Mouse (Mus musculus) kidney, embryonic 16.5 days (tissue): ENCODE measurements around the gene Fxn. TPM values are rescaled to one million over a fixed set of nuclear protein-coding genes. Genes with fewer than 3 reads are reported as not detected.
"Not testable (repeated sequence)": the region's sequence is repeated elsewhere in the genome, so short reads cannot be mapped to it uniquely, and the experiment has no call there.

Experiments used
- ATAC-seq: fragments of 200-750 bp; cut with Nextera tagmentation; 2 replicates; pipeline ENCODE4 v1.8.0; 2017; ENCODE audit warnings: moderate TSS enrichment; ENCODE audit not compliant: low FRiP score, low TSS enrichment
- H3K27ac ChIP-seq: fragments of 300-500 bp; sonication (generic); 2 replicates; pipeline ENCODE4 v1.5.1; 2014; ENCODE audit warnings: low read length
- H3K27me3 ChIP-seq: fragments of 300-500 bp; sonication (generic); 2 replicates; pipeline ENCODE4 v1.6.1; 2014; ENCODE audit warnings: low read length, control low read depth, mixed read lengths; ENCODE audit not compliant: insufficient read depth
- H3K36me3 ChIP-seq: fragments of 300-500 bp; sonication (generic); 2 replicates; pipeline ENCODE4 v1.6.1; 2014; ENCODE audit warnings: low read length, control low read depth, mixed read lengths; ENCODE audit not compliant: insufficient read depth
- H3K4me1 ChIP-seq: fragments of 300-500 bp; sonication (generic); 2 replicates; pipeline ENCODE4 v1.6.1; 2014; ENCODE audit warnings: low read length, control low read depth, mixed read lengths; ENCODE audit not compliant: insufficient read depth
- H3K4me2 ChIP-seq: fragments of 300-500 bp; sonication (generic); replicated peaks from 2 replicates; pipeline ENCODE4 v1.6.1; 2014; ENCODE audit warnings: low read depth, low read length
- H3K4me3 ChIP-seq: fragments of 300-500 bp; sonication (generic); 2 replicates; pipeline ENCODE4 v1.5.1; 2014; ENCODE audit warnings: mild to moderate bottlenecking, low read length
- H3K9ac ChIP-seq: fragments of 300-500 bp; sonication (generic); replicated peaks from 2 replicates; pipeline ENCODE4 v1.6.1; 2014; ENCODE audit warnings: low read length
- H3K9me3 ChIP-seq: fragments of 300-500 bp; sonication (generic); 2 replicates; pipeline ENCODE4 v1.6.1; 2016; ENCODE audit warnings: low read length, control low read depth
- WGBS: fragments of 180-500 bp; shearing (Covaris S2); extraction: QIAGEN DNeasy Blood & Tissue Kit; methylation state at CpG from one replicate; pipeline ENCODE4 v1.1.7; 2014; 5-methylcytosine and 5-hydroxymethylcytosine counted together
- polyA plus RNA-seq: library from polyadenylated mRNA; unstranded; fragments of >200 nt; fragmentation: Nextera tagmentation; extraction: Ambion mirVana; gene quantifications from 2 replicates; pipeline ENCODE4 v1.2.1, GENCODE M21; 2015

Gene Fxn
- polyA plus RNA-seq, 1 experiment from 2014 or later, result 54.6 TPM

GRCm38 (mm10) chr19:24253657-24254260 is 26.6 kb downstream of the Fxn start:
- H3K27ac ChIP-seq, result no peak overlapping the region
- WGBS, result 28% methylated on average over 9 of the region's 9 CpGs
- no peak for ATAC-seq

DNA sequence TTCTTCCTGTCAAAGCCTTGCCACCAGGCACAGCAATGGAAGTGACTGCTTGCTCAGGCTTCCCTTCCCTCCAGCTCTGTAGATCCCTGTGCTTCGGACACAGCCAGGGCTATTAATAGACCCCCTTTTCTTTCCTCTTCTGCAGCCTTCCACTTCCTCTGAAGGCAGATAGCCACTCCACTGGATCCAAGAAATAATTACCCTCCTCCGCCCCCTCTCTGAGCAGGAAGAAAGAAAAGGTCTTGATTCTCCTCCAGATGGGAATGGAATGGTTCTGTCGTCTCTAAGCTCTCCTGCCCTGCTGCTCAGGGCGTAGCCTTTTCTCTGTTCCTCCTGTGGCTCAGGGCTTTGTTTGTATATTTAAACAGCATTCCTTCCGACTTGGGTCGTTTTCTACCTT is 28.5 kb downstream of the Fxn start:
- Histone ChIP-seq H3K4me3 (no peak overlapping the region), H3K4me1 (peaks cover 14% of the 10 kb centered on the region; the same call in 1 of the 2 replicates), H3K27ac (peak overlapping the region; percentile 60), H3K9ac (no peak overlapping the region), H3K27me3 (no peaks in the 10 kb centered on the region), H3K36me3 (no peaks in the 10 kb centered on the region), H3K9me3 (no peaks in the 10 kb centered on the region), H3K4me2 (peak overlapping the region; percentile 5; the same call in 1 of the 2 replicates)
- peak; percentile 70; the same call in 1 of the 2 replicates for ATAC-seq
- 20% methylated on average over 6 of the region's 6 CpGs for WGBS

More at GRCm38 (mm10) chr19:24253657-24254260, 26.6 kb downstream of the Fxn start:
- no peaks in the 10 kb centered on the region for H3K27me3 ChIP-seq
- peaks cover 14% of the 10 kb centered on the region; the same call in 1 of the 2 replicates for H3K4me1 ChIP-seq
- H3K9me3 ChIP-seq, result no peaks in the 10 kb centered on the region
- H3K9ac ChIP-seq, result no peak overlapping the region
- no peaks in the 10 kb centered on the region for H3K36me3 ChIP-seq
- H3K4me3 ChIP-seq, result no peak overlapping the region
- no peak overlapping the region for H3K4me2 ChIP-seq

GRCm38 (mm10) chr19:24243340-24243739 is 37.1 kb downstream of the Fxn start:
- ATAC-seq, result no peak
- Histone ChIP-seq H3K27me3 (no peaks in the 10 kb centered on the region), H3K9me3 (no peaks in the 10 kb centered on the region), H3K9ac (no peak overlapping the region), H3K4me1 (peaks cover 28% of the 10 kb centered on the region), H3K27ac (no peak overlapping the region), H3K4me2 (no peak overlapping the region), H3K4me3 (no peak overlapping the region), H3K36me3 (no peaks in the 10 kb centered on the region)
- WGBS, result 59% methylated on average over 6 of the region's 6 CpGs

- peak; percentile 88 for ATAC-seq
- Histone ChIP-seq H3K4me2 (peak overlapping the region; percentile 15; the same call in 1 of the 2 replicates), H3K36me3 (no peaks in the 10 kb centered on the region), H3K27ac (peak overlapping the region; percentile 25), H3K9me3 (no peaks in the 10 kb centered on the region), H3K4me3 (no peak overlapping the region), H3K27me3 (no peaks in the 10 kb centered on the region), H3K4me1 (peaks cover 28% of the 10 kb centered on the region), H3K9ac (peak overlapping the region; percentile 5; the same call in 1 of the 2 replicates)
- 6% methylated on average over 14 of the region's 14 CpGs for WGBS
Measured at GRCm38 (mm10) chr19:24241799-24242546, 38.4 kb downstream of the Fxn start.

- peaks cover 28% of the 10 kb centered on the region for H3K4me1 ChIP-seq
- H3K4me3 ChIP-seq, result no peak overlapping the region
- H3K9me3 ChIP-seq, result no peaks in the 10 kb centered on the region
- no peaks in the 10 kb centered on the region for H3K27me3 ChIP-seq
- peak overlapping the region; percentile 25 for H3K27ac ChIP-seq
- H3K36me3 ChIP-seq, result no peaks in the 10 kb centered on the region
- H3K9ac ChIP-seq, result no peak overlapping the region
- no peak for ATAC-seq
- WGBS, result 61% methylated on average over 8 of the region's 8 CpGs
- no peak overlapping the region for H3K4me2 ChIP-seq
Measured at GRCm38 (mm10) chr19:24241271-24241670, 39.1 kb downstream of the Fxn start.

GRCm38 (mm10) chr19:24238011-24238410 is 42.4 kb downstream of the Fxn start:
- no peak for ATAC-seq
- 67% methylated on average over 4 of the region's 4 CpGs for WGBS
- no peak overlapping the region for H3K27ac ChIP-seq
- H3K4me3 ChIP-seq, result no peak overlapping the region
- no peak overlapping the region for H3K4me2 ChIP-seq
- H3K4me1 ChIP-seq, result peaks cover 24% of the 10 kb centered on the region
- no peaks in the 10 kb centered on the region for H3K9me3 ChIP-seq
- no peaks in the 10 kb centered on the region for H3K36me3 ChIP-seq
- no peak overlapping the region for H3K9ac ChIP-seq
- H3K27me3 ChIP-seq, result no peaks in the 10 kb centered on the region

GRCm38 (mm10) chr19:24232356-24232755 is 48.0 kb downstream of the Fxn start:
- not testable (repeated sequence) for H3K9ac ChIP-seq, H3K4me2 ChIP-seq, ATAC-seq, H3K9me3 ChIP-seq, H3K4me3 ChIP-seq, H3K27ac ChIP-seq, H3K27me3 ChIP-seq, H3K36me3 ChIP-seq, H3K4me1 ChIP-seq
- WGBS, result 96% methylated on average over 1 of the region's 1 CpGs

DNA sequence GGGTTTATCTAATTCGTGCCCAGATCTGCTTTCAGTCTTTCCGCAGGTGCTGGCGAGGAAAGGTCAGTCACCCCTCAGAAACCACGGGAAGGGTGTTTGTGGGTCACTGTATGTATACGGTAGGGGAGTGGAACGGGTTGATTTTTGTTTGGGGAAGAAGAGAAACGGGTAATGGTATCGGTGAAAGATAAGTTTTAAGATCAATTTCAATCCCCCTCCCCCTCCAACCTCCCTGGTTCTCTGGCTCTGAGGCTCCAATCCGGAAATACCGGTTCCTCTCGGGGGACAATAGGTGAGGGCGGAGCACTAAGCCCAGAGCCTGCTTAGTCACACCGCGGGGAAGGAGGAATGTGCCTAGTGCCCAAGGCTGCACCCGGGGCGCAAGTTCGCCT is 55.1 kb downstream of the Fxn start:
- H3K27ac ChIP-seq, result peak overlapping the region; percentile 87
- peaks cover 15% of the 10 kb centered on the region for H3K4me1 ChIP-seq
- H3K4me2 ChIP-seq, result peak overlapping the region; percentile 68
- peak overlapping the region; percentile 70 for H3K4me3 ChIP-seq
- peak; percentile 59; the same call in 1 of the 2 replicates for ATAC-seq
- no peaks in the 10 kb centered on the region for H3K36me3 ChIP-seq
- no peaks in the 10 kb centered on the region for H3K27me3 ChIP-seq
- H3K9ac ChIP-seq, result peak overlapping the region; percentile 75
- WGBS, result 1% methylated on average over 17 of the region's 17 CpGs
- H3K9me3 ChIP-seq, result no peaks in the 10 kb centered on the region

- H3K27ac ChIP-seq, result peak within 1 kb of the TSS; percentile 87
- peak within 1 kb of the TSS; percentile 68 for H3K4me2 ChIP-seq
- peak; percentile 74 for ATAC-seq
- peak within 1 kb of the TSS; percentile 70 for H3K4me3 ChIP-seq
- WGBS, result under 1% methylated on average over 59 of the region's 59 CpGs
- H3K9me3 ChIP-seq, result no peaks in the 10 kb centered on the region
- no peaks in the 10 kb centered on the region for H3K27me3 ChIP-seq
- peak within 1 kb of the TSS; percentile 75 for H3K9ac ChIP-seq
- peaks cover 21% of the 10 kb centered on the region for H3K4me1 ChIP-seq
- H3K36me3 ChIP-seq, result no peaks in the 10 kb centered on the region
Measured at GRCm38 (mm10) chr19:24224500-24225304, 55.7 kb downstream of the Fxn start, which contains the start of gene Tjp2. Gene Tjp2 (minus strand): TSS chr19:24225030.
